Mouse (Mus musculus) limb, embryonic 15.5 days (tissue): ENCODE data around the gene Plxnd1. TPM values are rescaled to one million over a fixed set of nuclear protein-coding genes. Genes with fewer than 3 reads are reported as not detected.

ENCODE experiments used
- ATAC-seq: fragments of 200-750 bp; cut with Nextera tagmentation; 2 replicates; pipeline ENCODE4 v1.8.0; 2017; ENCODE audit warnings: low read depth, moderate TSS enrichment; ENCODE audit not compliant: insufficient number of reproducible peaks, low FRiP score, low TSS enrichment
- H3K27ac ChIP-seq: fragments of 300-500 bp; sonication (generic); 2 replicates; pipeline ENCODE4 v1.5.1; 2015; ENCODE audit warnings: moderate library complexity, mild to moderate bottlenecking, inconsistent platforms
- H3K27me3 ChIP-seq: fragments of 300-500 bp; sonication (generic); 2 replicates; pipeline ENCODE4 v1.6.1; 2015; ENCODE audit warnings: inconsistent platforms
- H3K36me3 ChIP-seq: fragments of 300-500 bp; sonication (generic); 2 replicates; pipeline ENCODE4 v1.6.1; 2015; ENCODE audit warnings: inconsistent platforms
- H3K4me1 ChIP-seq: fragments of 300-500 bp; sonication (generic); 2 replicates; pipeline ENCODE4 v1.6.1; 2015; ENCODE audit warnings: inconsistent platforms
- H3K4me2 ChIP-seq: fragments of 300-500 bp; sonication (generic); 2 replicates; pipeline ENCODE4 v1.6.1; 2015; ENCODE audit warnings: mild to moderate bottlenecking, inconsistent platforms
- H3K4me3 ChIP-seq: fragments of 300-500 bp; sonication (generic); 2 replicates; pipeline ENCODE4 v1.5.1; 2015; ENCODE audit warnings: mild to moderate bottlenecking, inconsistent platforms
- H3K9ac ChIP-seq: fragments of 300-500 bp; sonication (generic); 2 replicates; pipeline ENCODE4 v1.6.1; 2015; ENCODE audit warnings: inconsistent platforms
- H3K9me3 ChIP-seq: fragments of 300-500 bp; sonication (generic); 2 replicates; pipeline ENCODE4 v1.6.1; 2016; ENCODE audit warnings: inconsistent platforms
- WGBS: fragments of 180-500 bp; shearing (Covaris S2); methylation state at CpG from one replicate; pipeline ENCODE4 v1.1.7; 2015; 5-methylcytosine and 5-hydroxymethylcytosine counted together
- polyA plus RNA-seq: library from polyadenylated mRNA; unstranded; fragments of >200 nt; fragmentation: Nextera tagmentation; extraction: Ambion mirVana; gene quantifications from 2 replicates; pipeline ENCODE4 v1.2.1, GENCODE M21; 2015

The Plxnd1 gene
- polyA plus RNA-seq, 1 experiment from 2014 or later: 32.2 TPM

GRCm38 (mm10) chr6:115989607-115990006 lies 5.2 kb downstream of the Plxnd1 start:
- Histone ChIP-seq H3K27ac (no peak overlapping the region), H3K36me3 (no peaks in the 10 kb centered on the region), H3K4me3 (no peak overlapping the region), H3K4me2 (no peak overlapping the region), H3K9me3 (no peaks in the 10 kb centered on the region), H3K27me3 (peaks cover 42% of the 10 kb centered on the region), H3K4me1 (peaks cover 68% of the 10 kb centered on the region), H3K9ac (no peak overlapping the region)
- no peak for ATAC-seq
- 74% methylated on average over 4 of the region's 4 CpGs for WGBS

DNA sequence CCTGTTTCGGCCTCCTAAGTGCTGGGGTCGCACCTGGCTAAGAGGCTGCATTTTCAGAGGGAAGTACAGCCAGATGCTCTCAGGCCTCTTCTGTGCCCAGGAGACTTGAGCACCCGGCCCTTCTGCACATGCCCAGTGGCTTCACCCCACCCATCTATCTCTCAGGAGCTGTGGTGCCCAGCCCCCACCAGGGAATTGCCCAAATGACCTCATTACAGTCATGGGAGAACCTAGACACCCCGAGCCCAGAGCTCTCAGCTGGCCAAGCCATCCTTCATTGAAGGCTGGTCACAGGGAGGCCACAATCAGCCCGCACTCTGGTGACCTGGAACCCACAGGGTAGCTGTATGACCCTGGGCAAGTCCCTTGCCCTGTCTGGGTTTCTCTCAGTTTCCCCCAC lies 5.8 kb downstream of the Plxnd1 start:
- Histone ChIP-seq H3K27me3 (peaks cover 37% of the 10 kb centered on the region), H3K27ac (no peak overlapping the region), H3K9me3 (no peaks in the 10 kb centered on the region), H3K9ac (no peak overlapping the region), H3K4me2 (no peak overlapping the region), H3K36me3 (no peaks in the 10 kb centered on the region), H3K4me1 (peaks cover 64% of the 10 kb centered on the region), H3K4me3 (no peak overlapping the region)
- WGBS: 78% methylated on average over 5 of the region's 5 CpGs
- no peak for ATAC-seq

- H3K27ac ChIP-seq: 0 out of 2 replicates have a peak overlapping the region, but pooled peaks have one; percentile 13
- no peak for ATAC-seq
These were observed 7.6 kb downstream of the Plxnd1 start for GRCm38 (mm10) chr6:115987096-115987747.

DNA sequence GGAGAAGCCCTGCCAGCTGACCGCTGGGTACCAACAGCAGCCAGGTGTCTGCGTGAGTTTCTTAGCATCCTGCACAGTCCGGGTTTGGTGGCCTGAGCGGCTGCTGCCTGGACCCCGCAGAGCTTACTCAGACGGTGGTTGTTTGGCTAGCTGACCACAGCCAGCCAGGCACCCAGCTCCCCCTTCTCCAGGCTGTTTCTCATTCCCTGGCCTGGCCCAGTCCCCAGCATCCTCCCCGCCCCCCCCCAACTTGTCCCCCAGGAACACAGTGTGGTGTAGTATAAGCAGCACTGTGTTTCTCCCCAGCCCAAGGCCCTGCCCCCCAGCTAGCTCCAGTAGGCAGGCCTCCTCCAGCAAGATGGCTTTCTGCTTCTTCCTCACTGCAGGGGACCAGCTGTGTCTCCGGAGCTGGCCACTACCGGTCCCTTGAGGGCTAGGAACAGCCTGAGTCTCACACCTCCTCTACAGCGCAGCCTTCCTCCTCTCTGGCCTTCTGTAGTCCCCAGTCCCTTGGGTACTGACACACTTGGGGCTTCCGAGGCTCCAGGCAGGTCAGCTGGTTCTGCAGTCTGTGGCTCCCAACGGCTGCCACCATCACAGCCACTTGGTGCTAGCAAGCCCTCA lies 8.2 kb downstream of the Plxnd1 start:
- Histone ChIP-seq H3K4me2 (peak overlapping the region; percentile 29), H3K9me3 (no peaks in the 10 kb centered on the region), H3K27ac (0 out of 2 replicates have a peak overlapping the region, but pooled peaks have one; percentile 13), H3K27me3 (peaks cover 12% of the 10 kb centered on the region), H3K4me1 (peaks cover 55% of the 10 kb centered on the region), H3K36me3 (no peaks in the 10 kb centered on the region), H3K4me3 (no peak overlapping the region), H3K9ac (peak overlapping the region; percentile 7; the same call in 1 of the 2 replicates)
- ATAC-seq: no peak
- WGBS: 43% methylated on average over 12 of the region's 12 CpGs

More at GRCm38 (mm10) chr6:115987096-115987747, 7.6 kb downstream of the Plxnd1 start:
- Histone ChIP-seq H3K27me3 (peaks cover 19% of the 10 kb centered on the region), H3K36me3 (no peaks in the 10 kb centered on the region), H3K4me2 (peak overlapping the region; percentile 29), H3K4me3 (no peak overlapping the region), H3K4me1 (peaks cover 59% of the 10 kb centered on the region), H3K9me3 (no peaks in the 10 kb centered on the region), H3K9ac (peak overlapping the region; percentile 7; the same call in 1 of the 2 replicates)
- 51% methylated on average over 9 of the region's 9 CpGs for WGBS

DNA sequence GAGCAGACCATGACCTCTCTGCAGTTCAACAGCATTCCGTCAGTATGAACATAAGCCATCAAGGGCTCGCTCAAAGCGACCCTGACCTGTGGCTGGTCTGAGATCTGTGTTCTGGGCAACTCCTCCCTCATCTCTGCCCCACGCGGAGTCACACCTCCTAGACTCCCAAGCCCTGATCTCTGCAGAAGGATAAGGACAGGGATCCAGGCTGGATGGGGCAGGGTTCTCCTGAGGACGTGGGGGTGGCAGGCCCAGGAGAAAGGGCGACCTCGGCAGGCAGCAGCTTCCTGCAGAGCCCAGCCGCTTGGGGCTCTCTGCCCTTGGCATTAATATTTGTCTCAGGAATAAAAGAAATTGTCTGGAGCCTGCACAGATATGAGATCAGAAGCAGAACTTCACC lies 9.2 kb downstream of the Plxnd1 start:
- Histone ChIP-seq H3K9ac (no peak overlapping the region), H3K4me2 (no peak overlapping the region), H3K4me3 (no peak overlapping the region), H3K27me3 (peaks cover 3% of the 10 kb centered on the region), H3K4me1 (peaks cover 47% of the 10 kb centered on the region), H3K36me3 (no peaks in the 10 kb centered on the region), H3K27ac (no peak overlapping the region), H3K9me3 (no peaks in the 10 kb centered on the region)
- no peak for ATAC-seq
- WGBS: 60% methylated on average over 9 of the region's 9 CpGs

- H3K4me1 ChIP-seq: peaks cover 47% of the 10 kb centered on the region
- H3K9me3 ChIP-seq: no peaks in the 10 kb centered on the region
- H3K4me2 ChIP-seq: no peak overlapping the region
- ATAC-seq: no peak
- H3K27me3 ChIP-seq: 0 out of 2 replicates have a peak, but pooled peaks cover 4% of the 10 kb centered on the region
- H3K36me3 ChIP-seq: 0 out of 2 replicates have a peak, but pooled peaks cover under 1% of the 10 kb centered on the region
- no peak overlapping the region for H3K27ac ChIP-seq
- no peak overlapping the region for H3K4me3 ChIP-seq
- H3K9ac ChIP-seq: no peak overlapping the region
- 71% methylated on average over 7 of the region's 7 CpGs for WGBS
These were observed 10.2 kb downstream of the Plxnd1 start for GRCm38 (mm10) chr6:115984580-115984979.

GRCm38 (mm10) chr6:115983306-115984038 lies 11.3 kb downstream of the Plxnd1 start:
- Histone ChIP-seq H3K27me3 (0 out of 2 replicates have a peak, but pooled peaks cover 4% of the 10 kb centered on the region), H3K36me3 (0 out of 2 replicates have a peak, but pooled peaks cover 3% of the 10 kb centered on the region), H3K9ac (no peak overlapping the region), H3K27ac (peak overlapping the region; percentile 61), H3K4me3 (no peak overlapping the region), H3K4me2 (no peak overlapping the region), H3K4me1 (peaks cover 49% of the 10 kb centered on the region), H3K9me3 (no peaks in the 10 kb centered on the region)
- no peak for ATAC-seq
- WGBS: 37% methylated on average over 12 of the region's 12 CpGs

DNA sequence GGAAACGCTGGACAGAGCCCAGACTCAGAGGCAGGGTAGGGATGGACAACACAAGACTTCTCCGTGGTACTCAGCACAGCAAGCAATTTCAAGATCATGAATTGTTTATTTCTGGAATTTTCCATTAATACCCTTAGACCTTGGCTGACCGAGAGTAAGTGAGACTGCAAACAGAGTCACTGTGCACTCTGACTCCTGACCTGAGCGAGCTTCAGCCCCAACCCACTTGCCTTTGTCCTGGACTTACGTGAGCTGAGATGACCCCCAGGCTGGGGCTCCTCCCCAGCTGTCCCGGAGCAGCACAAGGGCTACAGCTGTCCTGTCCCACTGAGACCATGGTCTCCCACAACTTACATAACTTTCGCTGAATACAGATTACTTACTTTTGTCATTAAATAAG lies 11.9 kb downstream of the Plxnd1 start:
- Histone ChIP-seq H3K4me1 (peaks cover 49% of the 10 kb centered on the region), H3K4me2 (no peak overlapping the region)

DNA sequence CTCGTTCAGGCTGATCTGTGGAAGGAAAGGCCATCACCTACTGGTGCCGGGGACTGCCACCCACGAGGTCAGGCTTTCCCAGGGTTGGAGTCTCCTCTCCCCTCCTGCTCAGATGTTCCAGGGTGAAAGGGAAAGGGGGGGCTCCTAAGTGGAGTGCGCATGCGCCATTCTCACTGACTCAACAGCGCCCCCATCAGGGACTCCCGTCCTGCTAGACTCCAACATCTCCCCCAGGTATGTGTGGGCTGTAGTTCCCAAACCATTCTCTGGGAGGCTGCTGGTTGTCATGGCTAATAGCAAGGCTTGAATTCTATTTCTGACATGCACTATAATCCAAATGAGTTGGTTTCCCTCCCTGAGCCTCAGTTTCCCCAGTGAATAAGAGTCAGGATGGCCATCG lies 16.2 kb downstream of the Plxnd1 start:
- H3K27ac ChIP-seq: no peak overlapping the region
- 66% methylated on average over 8 of the region's 8 CpGs for WGBS

More for the DNA sequence above, 11.9 kb downstream of the Plxnd1 start:
- H3K36me3 ChIP-seq: 0 out of 2 replicates have a peak, but pooled peaks cover 3% of the 10 kb centered on the region
- H3K4me3 ChIP-seq: no peak overlapping the region
- ATAC-seq: no peak
- peak overlapping the region; percentile 55; the same call in 1 of the 2 replicates for H3K27ac ChIP-seq
- no peaks in the 10 kb centered on the region for H3K9me3 ChIP-seq
- H3K27me3 ChIP-seq: 0 out of 2 replicates have a peak, but pooled peaks cover 4% of the 10 kb centered on the region
- 54% methylated on average over 7 of the region's 7 CpGs for WGBS
- no peak overlapping the region for H3K9ac ChIP-seq

GRCm38 (mm10) chr6:115977810-115978209 lies 17.0 kb downstream of the Plxnd1 start:
- Histone ChIP-seq H3K27me3 (0 out of 2 replicates have a peak, but pooled peaks cover 4% of the 10 kb centered on the region), H3K36me3 (peaks cover 9% of the 10 kb centered on the region; the same call in 1 of the 2 replicates), H3K4me1 (peaks cover 21% of the 10 kb centered on the region), H3K27ac (no peak overlapping the region), H3K9me3 (no peaks in the 10 kb centered on the region), H3K4me2 (no peak overlapping the region), H3K9ac (no peak overlapping the region), H3K4me3 (no peak overlapping the region)
- WGBS: 85% methylated on average over 15 of the region's 15 CpGs
- no peak for ATAC-seq

More for the DNA sequence above, 16.2 kb downstream of the Plxnd1 start:
- no peak for ATAC-seq
- H3K4me1 ChIP-seq: peaks cover 21% of the 10 kb centered on the region
- H3K4me3 ChIP-seq: no peak overlapping the region
- peaks cover 9% of the 10 kb centered on the region; the same call in 1 of the 2 replicates for H3K36me3 ChIP-seq
- 0 out of 2 replicates have a peak, but pooled peaks cover 4% of the 10 kb centered on the region for H3K27me3 ChIP-seq
- no peak overlapping the region for H3K4me2 ChIP-seq
- H3K9ac ChIP-seq: no peak overlapping the region
- no peaks in the 10 kb centered on the region for H3K9me3 ChIP-seq

DNA sequence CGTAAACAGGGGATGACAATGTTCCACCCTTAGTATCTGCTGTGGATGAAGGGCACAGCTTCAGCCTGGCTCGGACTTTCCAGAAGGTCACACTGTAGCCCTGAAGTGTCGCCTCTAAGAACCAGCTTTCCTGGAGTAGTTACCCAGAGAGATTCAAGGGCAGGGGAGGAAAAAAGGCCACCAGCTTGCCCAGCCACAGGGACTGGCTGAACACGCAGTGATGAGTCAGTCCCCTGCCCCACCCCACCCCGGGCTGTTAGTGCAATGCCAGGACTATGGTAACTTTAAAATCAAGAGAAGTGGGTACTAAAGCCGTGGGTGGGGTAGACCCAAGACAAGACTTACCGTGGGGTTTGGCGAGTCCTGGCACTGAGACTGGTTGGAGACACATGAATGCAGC lies 19.2 kb downstream of the Plxnd1 start:
- H3K9me3 ChIP-seq: no peaks in the 10 kb centered on the region
- no peak overlapping the region for H3K9ac ChIP-seq
- WGBS: 82% methylated on average over 8 of the region's 8 CpGs
- H3K36me3 ChIP-seq: peaks cover 9% of the 10 kb centered on the region; the same call in 1 of the 2 replicates
- H3K27ac ChIP-seq: no peak overlapping the region
- H3K4me1 ChIP-seq: peaks cover 40% of the 10 kb centered on the region
- no peak overlapping the region for H3K4me3 ChIP-seq
- no peak overlapping the region for H3K4me2 ChIP-seq
- H3K27me3 ChIP-seq: 0 out of 2 replicates have a peak, but pooled peaks cover 4% of the 10 kb centered on the region
- no peak for ATAC-seq
